Mouse (Mus musculus): ENCODE results near the gene H2afj.

Gene H2afj

DNA sequence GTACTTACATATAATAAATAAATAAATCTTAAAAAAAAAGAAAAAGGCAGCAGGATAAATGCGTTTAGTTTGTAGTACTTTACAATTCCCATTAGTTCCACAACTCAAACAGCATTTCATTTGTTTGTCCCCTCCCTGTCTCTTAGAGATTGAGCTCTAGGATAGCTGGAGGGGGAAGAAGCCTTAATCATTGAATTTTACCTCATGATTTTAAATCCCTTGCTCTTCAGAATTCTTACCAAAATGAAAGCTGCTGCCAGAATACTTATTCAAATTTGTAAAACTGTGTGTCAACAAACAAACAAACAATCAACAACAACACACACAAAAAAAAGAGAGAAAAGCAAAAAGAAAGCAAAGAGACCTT is 2.7 kb upstream of the H2afj start:
- no peak for DNase-seq (ENCODE audit: low spot score in 2 of 2)

GRCm38 (mm10) chr6:136806819-136807218 is 1.2 kb upstream of the H2afj start:
- no peak for DNase-seq (ENCODE audit: low spot score in 2 of 2)

DNA sequence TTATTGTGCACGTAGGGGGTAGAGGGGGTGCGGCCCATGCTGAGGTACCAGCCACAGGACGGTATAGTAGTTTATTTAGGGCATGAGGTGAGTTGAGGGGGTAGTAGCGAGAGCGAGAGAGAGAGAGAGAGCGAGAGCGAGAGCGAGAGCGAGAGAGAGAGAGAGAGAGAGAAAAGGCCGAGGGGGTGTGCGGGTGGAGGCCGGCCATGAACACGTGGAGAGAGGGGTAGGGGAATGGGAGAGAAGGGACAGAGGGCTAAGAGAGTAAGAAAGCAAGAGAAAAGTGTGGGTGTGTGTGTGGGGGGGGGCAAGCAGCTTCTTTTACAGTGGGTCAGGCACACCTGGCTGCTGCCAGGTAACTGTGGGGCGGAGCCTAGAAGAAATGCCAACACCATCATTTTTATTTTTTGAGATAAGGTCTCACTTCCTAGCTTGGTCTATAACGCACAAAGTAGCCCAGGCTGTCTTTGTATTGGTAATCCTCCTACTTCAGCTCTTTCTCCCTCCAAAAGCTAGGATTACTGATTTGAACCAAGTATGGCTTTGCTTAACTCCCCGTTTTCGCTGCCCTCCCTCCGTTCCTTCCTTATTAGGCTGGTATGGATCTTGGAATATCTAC is 540 bp upstream of the H2afj start:
- no peak for DNase-seq (ENCODE audit: low spot score in 2 of 2)

DNA sequence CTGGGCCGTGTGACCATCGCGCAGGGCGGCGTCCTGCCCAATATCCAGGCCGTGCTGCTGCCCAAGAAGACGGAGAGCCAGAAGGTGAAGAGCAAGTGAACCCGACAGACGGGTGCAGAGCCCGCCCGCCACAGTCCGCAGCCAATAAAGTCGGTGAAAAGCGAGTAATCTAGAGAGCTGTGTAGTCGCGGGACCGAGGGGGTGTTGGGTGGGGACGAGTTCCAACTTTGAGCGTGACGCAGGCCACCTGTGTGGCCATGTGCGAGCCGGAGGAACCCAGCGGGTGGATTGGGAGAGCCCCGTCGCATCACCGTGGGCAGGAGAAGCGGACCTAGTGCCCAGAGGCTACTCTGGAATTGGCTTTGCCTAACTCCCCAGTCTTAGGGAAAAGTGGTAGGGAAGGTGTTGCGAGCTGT is 595 bp downstream of the H2afj start:
- DNase-seq (ENCODE audit: low spot score in 2 of 2) = peak; percentile 30 to 56

GRCm38 (mm10) chr6:136809077-136809476 is 1.0 kb downstream of the H2afj start:
- DNase-seq (ENCODE audit: low spot score in 2 of 2) = no peak

- DNase-seq (ENCODE audit: low spot score in 2 of 2) = no peak
Observed at GRCm38 (mm10) chr6:136809673-136810072, 1.6 kb downstream of the H2afj start.

GRCm38 (mm10) chr6:136811196-136811595 is 3.2 kb downstream of the H2afj start:
- no peak for DNase-seq (ENCODE audit: low spot score in 2 of 2)

GRCm38 (mm10) chr6:136813117-136813516 is 5.1 kb downstream of the H2afj start:
- DNase-seq (ENCODE audit: low spot score in 2 of 2) = peak in 1 of 2 experiments; percentile 30

- DNase-seq (ENCODE audit: low spot score in 2 of 2) = no peak
Observed at GRCm38 (mm10) chr6:136815381-136815780, 7.3 kb downstream of the H2afj start.

DNA sequence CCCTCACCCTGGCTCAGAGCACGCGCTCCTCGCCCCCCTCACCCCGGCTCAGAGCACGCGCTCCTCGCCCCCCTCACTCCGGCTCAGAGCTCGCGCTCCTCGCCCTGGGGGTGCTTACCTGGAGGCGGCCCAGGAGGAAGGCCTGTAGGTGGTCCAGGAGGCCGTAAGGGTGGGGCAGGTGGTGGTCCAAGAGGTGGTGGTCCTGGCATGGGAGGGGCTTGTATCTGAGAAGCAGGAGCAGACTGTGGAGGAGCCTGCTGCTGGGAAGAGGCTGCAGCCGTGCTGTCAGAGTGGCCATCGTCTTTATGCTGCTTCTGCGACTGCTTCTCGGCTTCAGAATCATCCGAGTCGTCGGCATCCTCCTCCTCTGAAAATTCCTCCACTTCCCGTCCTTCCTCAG is 8.8 kb downstream of the H2afj start:
- DNase-seq (ENCODE audit: low spot score in 2 of 2) = no peak

GRCm38 (mm10) chr6:136817549-136817948 is 9.5 kb downstream of the H2afj start:
- DNase-seq (ENCODE audit: low spot score in 2 of 2) = peak; percentile 88 to 94

DNA sequence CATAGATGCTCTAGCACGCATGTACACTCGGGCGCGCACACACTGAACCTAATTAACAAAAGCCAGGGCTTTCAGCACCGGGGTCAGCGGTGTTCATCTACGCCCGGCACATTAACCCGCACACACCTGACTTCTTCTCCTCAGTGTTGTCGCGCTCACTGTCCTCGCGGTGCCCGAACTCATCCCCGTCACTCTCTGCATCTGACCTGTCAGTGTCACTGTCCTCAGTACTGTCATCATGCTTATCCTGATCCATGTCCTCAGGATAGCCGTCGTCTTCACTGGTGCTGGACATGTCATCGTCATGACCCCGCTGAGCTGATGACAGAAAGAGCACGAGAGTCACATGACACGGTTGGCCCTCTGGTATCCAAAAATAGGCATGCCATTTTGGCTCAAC is 12.3 kb downstream of the H2afj start:
- DNase-seq (ENCODE audit: low spot score in 2 of 2) = no peak

DNA sequence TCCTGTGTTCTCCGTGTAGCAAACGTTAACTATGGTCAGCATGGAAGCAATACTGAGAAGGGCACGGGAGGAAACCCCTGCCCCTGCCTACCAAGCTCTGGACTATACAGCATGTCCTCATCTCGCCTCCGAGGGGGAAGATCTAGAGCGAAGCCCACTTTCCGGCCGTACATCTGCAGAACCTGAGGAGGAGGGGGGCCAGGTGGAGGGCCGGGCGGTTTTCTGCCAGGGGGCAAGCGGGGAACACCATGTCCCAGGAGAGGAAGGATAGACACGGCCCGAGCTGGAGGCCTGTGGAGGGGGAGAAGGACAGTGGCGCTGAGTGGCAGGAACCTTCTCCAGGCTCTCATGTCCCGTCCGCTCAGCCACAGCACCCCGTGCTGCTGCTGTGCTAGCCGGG is 13.0 kb downstream of the H2afj start:
- DNase-seq (ENCODE audit: low spot score in 2 of 2) = no peak

- DNase-seq (ENCODE audit: low spot score in 2 of 2) = no peak
Observed at GRCm38 (mm10) chr6:136824987-136825386, 16.9 kb downstream of the H2afj start.

GRCm38 (mm10) chr6:136827116-136827515 is 19.1 kb downstream of the H2afj start:
- DNase-seq (ENCODE audit: low spot score in 2 of 2) = no peak

GRCm38 (mm10) chr6:136827516-136827880 is 19.5 kb downstream of the H2afj start, which contains the start of gene BC049715:
TSS of gene BC049715 (plus strand) at chr6:136827626.
- no peak for DNase-seq (ENCODE audit: low spot score in 2 of 2)

GRCm38 (mm10) chr6:136827881-136828561 is 20.0 kb downstream of the H2afj start, which contains the start of gene Wbp11:
TSS of gene Wbp11 (minus strand) at chr6:136828233.
- peak; percentile 96 to 97 for DNase-seq (ENCODE audit: low spot score in 2 of 2)

GRCm38 (mm10) chr6:136828681-136829080 is 20.6 kb downstream of the H2afj start:
- DNase-seq (ENCODE audit: low spot score in 2 of 2) = no peak

DNA sequence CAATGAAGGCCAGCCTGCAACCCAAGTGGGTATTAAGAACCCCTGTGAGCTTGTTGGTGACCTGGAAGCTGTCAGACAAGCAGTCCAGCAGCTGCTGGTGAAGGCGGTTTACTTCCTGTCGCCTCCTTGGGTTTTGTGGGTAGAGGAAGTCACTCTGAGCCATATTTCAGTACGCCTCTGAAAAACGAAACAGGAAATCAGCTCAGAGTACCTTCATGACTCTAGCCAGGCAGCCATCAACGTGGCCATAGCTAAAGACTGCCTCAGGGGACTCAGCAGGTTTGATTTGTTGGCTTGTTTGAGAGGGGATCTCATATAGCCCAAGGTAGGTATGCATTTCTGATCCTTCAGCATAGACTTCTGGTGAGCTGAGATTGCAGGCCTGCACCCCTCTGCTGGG is 23.7 kb downstream of the H2afj start:
- no peak for DNase-seq (ENCODE audit: low spot score in 2 of 2)

- no peak for DNase-seq (ENCODE audit: low spot score in 2 of 2)
Observed at GRCm38 (mm10) chr6:136835352-136835751, 27.3 kb downstream of the H2afj start, which contains the start of gene Smco3. TSS of gene Smco3 (minus strand) at chr6:136835452.

- no peak for DNase-seq (ENCODE audit: low spot score in 2 of 2)
Observed at GRCm38 (mm10) chr6:136837323-136837722, 29.3 kb downstream of the H2afj start.

DNA sequence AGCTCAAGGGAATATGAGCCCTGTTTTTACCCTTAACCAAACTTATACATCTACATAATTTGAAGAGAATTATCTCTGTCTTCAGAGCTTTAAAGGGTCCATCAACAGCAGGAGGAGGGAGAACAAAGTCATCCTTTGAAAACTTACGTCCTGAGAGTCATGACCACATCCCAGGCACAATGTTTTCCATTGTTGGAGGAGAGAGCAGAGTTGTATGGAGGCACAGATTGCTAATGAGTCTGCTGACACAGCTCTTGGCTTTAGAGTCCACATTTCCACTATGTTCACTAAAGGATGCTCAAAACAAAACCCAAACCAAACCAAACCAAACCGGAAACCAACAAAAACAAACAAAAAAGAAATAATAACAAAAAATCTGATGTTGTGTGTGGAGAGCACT is 36.9 kb downstream of the H2afj start:
- DNase-seq (ENCODE audit: low spot score in 2 of 2) = no peak

- no peak for DNase-seq (ENCODE audit: low spot score in 2 of 2)
Observed at GRCm38 (mm10) chr6:136845706-136846480, 37.8 kb downstream of the H2afj start.

All from right cerebral cortex, postnatal 36 days (tissue).